Mouse (Mus musculus) liver, embryonic 14.5 days (tissue): ENCODE measurements around the gene Lsm11.

ENCODE experiments used
- CTCF ChIP-seq: IDR thresholded peaks from 2 replicates; pipeline ENCODE4 v1.5.1; 2016; ENCODE audit warnings: antibody characterized with exemption, low read depth, control low read depth
- EP300 ChIP-seq: IDR thresholded peaks from 2 replicates; pipeline ENCODE4 v1.6.1; 2016; ENCODE audit warnings: antibody characterized with exemption, low read depth

DNA sequence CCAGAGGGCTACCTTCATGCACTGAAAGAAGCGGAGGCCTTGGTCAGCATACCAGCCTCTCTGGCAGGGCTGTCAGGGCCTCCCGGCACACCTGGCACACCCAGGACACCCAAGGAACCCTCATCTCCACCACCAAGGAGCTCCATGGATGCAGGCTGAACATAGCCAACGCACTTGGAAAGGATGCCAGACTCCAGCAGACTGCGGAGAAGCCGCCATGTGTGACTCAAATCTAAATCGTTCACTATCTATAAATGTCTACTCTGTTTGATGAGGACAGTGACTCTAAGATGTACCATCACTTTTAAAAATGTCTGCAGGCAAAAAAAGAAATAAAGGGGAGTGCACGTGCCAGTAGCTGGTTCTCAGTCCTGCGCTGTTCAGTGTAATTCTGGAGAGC, 7.3 kb downstream of the Lsm11 start:
- no peak for TF ChIP-seq EP300
- TF ChIP-seq CTCF, result no peak
